8 mouse cellular contexts compared by ENCODE assay signal in the genomic region with DNA sequence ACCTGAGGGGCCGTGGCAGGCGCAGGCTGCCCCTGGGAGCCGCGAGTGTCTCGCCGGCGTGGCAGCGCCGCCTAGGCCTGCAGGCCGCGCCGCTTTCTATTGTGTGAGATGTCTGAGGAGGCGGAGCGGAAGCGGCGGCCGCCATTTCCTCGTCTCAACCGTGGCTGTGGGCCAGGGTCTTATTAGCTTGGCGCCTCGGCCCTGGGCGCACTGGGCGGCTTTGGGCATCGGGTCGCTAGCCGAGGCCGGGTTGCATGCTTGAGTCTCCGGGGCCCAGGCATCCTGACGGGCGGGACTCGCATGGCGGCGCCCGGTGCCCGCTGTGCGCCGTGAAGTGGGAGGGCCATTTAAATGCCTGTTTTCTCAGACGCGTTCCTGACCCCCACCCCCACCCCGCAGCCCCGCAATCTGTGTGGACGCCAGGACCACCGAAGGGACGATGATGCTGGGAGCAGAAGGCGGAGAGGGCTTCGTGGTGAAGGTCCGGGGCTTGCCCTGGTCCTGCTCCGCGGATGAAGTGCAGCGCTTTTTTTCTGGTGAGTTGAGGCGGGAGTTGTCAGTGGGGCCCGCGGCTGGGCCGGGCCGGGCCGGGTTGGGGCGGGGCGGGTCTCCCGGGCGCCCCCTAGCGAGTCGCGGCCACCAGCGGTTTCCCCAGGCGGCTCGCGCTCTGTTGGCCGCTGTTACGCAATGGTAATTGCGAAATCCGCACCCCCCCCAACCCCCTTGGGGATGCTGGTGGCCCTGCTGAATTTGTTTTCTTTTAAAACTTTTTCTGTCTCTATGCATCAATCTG. TPM values are rescaled to one million over a fixed set of nuclear protein-coding genes. Genes with fewer than 3 reads are reported as not detected.
DNase-seq lines count a peak whose midpoint lies in the region; ATAC-seq and TF ChIP-seq lines count a peak whose summit lies in the region.

No protein-coding gene starts in this region.

- H3K4me1 ChIP-seq in E14TG2a.4 (replicated peaks; ENCODE audit: low read depth, low read length), result peaks cover 40% of the 10 kb centered on the region
- H3K4me1 ChIP-seq in forebrain, embryonic 13.5 days, result peaks cover 32% of the 10 kb centered on the region
- peaks cover 19% of the 10 kb centered on the region for H3K4me1 ChIP-seq in liver, postnatal 0 days (ENCODE audit: insufficient read depth)
- peaks cover 40% of the 10 kb centered on the region for H3K4me1 ChIP-seq in neural tube, embryonic 13.5 days (replicated peaks)
- H3K4me1 ChIP-seq in testis, adult 2 months (ENCODE audit: control insufficient read depth, insufficient read depth, low read length), result peaks cover 3% of the 10 kb centered on the region

- WGBS in forebrain, embryonic 13.5 days, result under 1% methylated on average over 71 of the region's 71 CpGs
- WGBS in large intestine, adult 2 months, result 2% methylated on average over 65 of the region's 71 CpGs
- WGBS in liver, postnatal 0 days (ENCODE audit: insufficient replicate concordance), result under 1% methylated on average over 60 of the region's 71 CpGs
- under 1% methylated on average over 64 of the region's 71 CpGs for WGBS in neural tube, embryonic 13.5 days

- peak; percentile 92 for DNase-seq in heart, postnatal 10 days
- peak; percentile 52 for DNase-seq in large intestine, adult 2 months (ENCODE audit: low read depth, low spot score)
- peak; percentile 94 for DNase-seq in liver, postnatal 0 days

- TF ChIP-seq EP300 in liver, postnatal 0 days (IDR thresholded peaks at IDR 0.05; ENCODE audit: low read depth), result no peak

- peak overlapping the region; percentile 98 for H3K4me3 ChIP-seq in E14TG2a.4 (replicated peaks; ENCODE audit: low read length)
- peak overlapping the region; percentile 96 for H3K4me3 ChIP-seq in forebrain, embryonic 13.5 days
- H3K4me3 ChIP-seq in liver, postnatal 0 days (ENCODE audit: low read depth, low read length), result peak overlapping the region; percentile 72
- peak overlapping the region; percentile 97 for H3K4me3 ChIP-seq in neural tube, embryonic 13.5 days
- H3K4me3 ChIP-seq in testis, adult 2 months (ENCODE audit: control insufficient read depth, low read depth, low read length), result peak overlapping the region; percentile 98

- no peaks in the 10 kb centered on the region for H3K9me3 ChIP-seq in E14TG2a.4 (ENCODE audit: low read length)
- H3K9me3 ChIP-seq in forebrain, embryonic 13.5 days (replicated peaks), result no peaks in the 10 kb centered on the region
- H3K9me3 ChIP-seq in liver, postnatal 0 days (ENCODE audit: low read length), result no peaks in the 10 kb centered on the region
- no peaks in the 10 kb centered on the region for H3K9me3 ChIP-seq in neural tube, embryonic 13.5 days

- peak overlapping the region; percentile 99 for H3K9ac ChIP-seq in forebrain, embryonic 13.5 days
- peak overlapping the region; percentile 86 for H3K9ac ChIP-seq in liver, postnatal 0 days (replicated peaks)
- peak overlapping the region; percentile 99 for H3K9ac ChIP-seq in neural tube, embryonic 13.5 days

- TF ChIP-seq CTCF in E14TG2a.4 (conservative IDR thresholded peaks at IDR 0.05; ENCODE audit: low read length), result no peak
- peak; percentile 71 for TF ChIP-seq CTCF in liver, postnatal 0 days (IDR thresholded peaks at IDR 0.05; ENCODE audit: low read depth)
- peak; percentile 43 for TF ChIP-seq CTCF in testis, adult 2 months (IDR thresholded peaks at IDR 0.05; ENCODE audit: control insufficient read depth, insufficient read depth, insufficient replicate concordance, low read depth, low read length)

- H3K27ac ChIP-seq in forebrain, embryonic 13.5 days, result peak overlapping the region; percentile 100
- H3K27ac ChIP-seq in liver, postnatal 0 days (ENCODE audit: low read depth), result peak overlapping the region; percentile 100
- H3K27ac ChIP-seq in neural tube, embryonic 13.5 days (replicated peaks), result peak overlapping the region; percentile 99
- peak overlapping the region; percentile 99 for H3K27ac ChIP-seq in testis, adult 2 months (ENCODE audit: control insufficient read depth, insufficient read depth, low read depth, low read length)

- TF ChIP-seq POLR2A in testis, adult 2 months (IDR thresholded peaks at IDR 0.05; ENCODE audit: control insufficient read depth, low read depth, low read length), result peak; percentile 43

- H3K36me3 ChIP-seq in E14TG2a.4 (ENCODE audit: insufficient read depth, low read length), result peaks cover 41% of the 10 kb centered on the region
- H3K36me3 ChIP-seq in forebrain, embryonic 13.5 days (ENCODE audit: poor library complexity, severe bottlenecking), result peaks cover 29% of the 10 kb centered on the region
- peaks cover 29% of the 10 kb centered on the region for H3K36me3 ChIP-seq in liver, postnatal 0 days (replicated peaks; ENCODE audit: insufficient read depth, low read length)
- H3K36me3 ChIP-seq in neural tube, embryonic 13.5 days, result peaks cover 22% of the 10 kb centered on the region
- peaks cover 7% of the 10 kb centered on the region for H3K36me3 ChIP-seq in testis, adult 2 months (ENCODE audit: control insufficient read depth, insufficient read depth, low read length)

- ATAC-seq in cerebellum, adult (ENCODE audit: insufficient number of reproducible peaks, low FRiP score, low TSS enrichment), result peak; percentile 42
- peak; percentile 82 for ATAC-seq in forebrain, embryonic 13.5 days
- ATAC-seq in liver, postnatal 0 days, result peak; percentile 73
- peak; percentile 86 for ATAC-seq in neural tube, embryonic 13.5 days (ENCODE audit: low read depth)

- H3K27me3 ChIP-seq in E14TG2a.4 (ENCODE audit: insufficient read depth, low read length), result peaks cover 21% of the 10 kb centered on the region
- no peaks in the 10 kb centered on the region for H3K27me3 ChIP-seq in forebrain, embryonic 13.5 days
- H3K27me3 ChIP-seq in liver, postnatal 0 days (ENCODE audit: insufficient read depth, low read length), result no peaks in the 10 kb centered on the region
- no peaks in the 10 kb centered on the region for H3K27me3 ChIP-seq in neural tube, embryonic 13.5 days
- no peaks in the 10 kb centered on the region for H3K27me3 ChIP-seq in testis, adult 2 months (ENCODE audit: control insufficient read depth, insufficient read depth, low read length)

- H3K4me2 ChIP-seq in forebrain, embryonic 13.5 days, result peak overlapping the region; percentile 81
- peak overlapping the region; percentile 95 for H3K4me2 ChIP-seq in liver, postnatal 0 days (ENCODE audit: low read depth, low read length)
- H3K4me2 ChIP-seq in neural tube, embryonic 13.5 days, result peak overlapping the region; percentile 97

- intact Hi-C loops in heart, postnatal 10 days (cut with DNase I), result loop anchor here (5.0 kb wide), 2 partner anchors 54 to 86 kb away; partner anchors contain the start of genes Maml1 and Rufy1

RNA-seq across cellular contexts. Expression of gene Hnrnph1, which starts 1.3 kb away (rescaled TPM):
- 721 and 763 TPM in 2 replicates for polyA plus RNA-seq in forebrain, embryonic 13.5 days (2015; fragmentation: Nextera tagmentation; extraction: Ambion mirVana)
- 100 to 1,000 TPM; 154 to 182 TPM for total RNA-seq in heart, postnatal 10 days (2021)
- 43.2 and 51.7 TPM in 2 replicates for polyA plus RNA-seq in large intestine, adult 2 months (2012; rRNA removed)
- polyA plus RNA-seq in liver, postnatal 0 days (2015; fragmentation: Nextera tagmentation; extraction: Ambion mirVana), result 70.1 and 71.1 TPM in 2 replicates
- polyA plus RNA-seq in neural tube, embryonic 13.5 days (2015; fragmentation: Nextera tagmentation; extraction: Ambion mirVana), result 482 and 577 TPM in 2 replicates
- 112 and 154 TPM in 2 replicates for polyA plus RNA-seq in testis, adult 2 months (2012; rRNA removed)

RNA-seq across cellular contexts. Expression of gene Cby3, which starts 23.8 kb away (rescaled TPM):
- polyA plus RNA-seq in forebrain, embryonic 13.5 days (2015; fragmentation: Nextera tagmentation; extraction: Ambion mirVana), result 0.25 and 1.1 TPM in 2 replicates
- total RNA-seq in heart, postnatal 10 days (2021), result not detected
- polyA plus RNA-seq in large intestine, adult 2 months (2012; rRNA removed), result 0.17 and 0.30 TPM in 2 replicates
- polyA plus RNA-seq in liver, postnatal 0 days (2015; fragmentation: Nextera tagmentation; extraction: Ambion mirVana), result 0.21 TPM in 1 of 2 replicates, not detected in the other
- polyA plus RNA-seq in neural tube, embryonic 13.5 days (2015; fragmentation: Nextera tagmentation; extraction: Ambion mirVana), result 0.78 and 1.2 TPM in 2 replicates
- 112 and 129 TPM in 2 replicates for polyA plus RNA-seq in testis, adult 2 months (2012; rRNA removed)

RNA-seq across cellular contexts. Expression of gene Canx, which starts 52.6 kb away (rescaled TPM):
- 243 and 261 TPM in 2 replicates for polyA plus RNA-seq in forebrain, embryonic 13.5 days (2015; fragmentation: Nextera tagmentation; extraction: Ambion mirVana)
- 100 to 1,000 TPM; 270 to 302 TPM for total RNA-seq in heart, postnatal 10 days (2021)
- polyA plus RNA-seq in large intestine, adult 2 months (2012; rRNA removed), result 105 and 112 TPM in 2 replicates
- polyA plus RNA-seq in liver, postnatal 0 days (2015; fragmentation: Nextera tagmentation; extraction: Ambion mirVana), result 125 and 130 TPM in 2 replicates
- 275 and 302 TPM in 2 replicates for polyA plus RNA-seq in neural tube, embryonic 13.5 days (2015; fragmentation: Nextera tagmentation; extraction: Ambion mirVana)
- 41.5 and 58.3 TPM in 2 replicates for polyA plus RNA-seq in testis, adult 2 months (2012; rRNA removed)

RNA-seq across cellular contexts. Expression of gene Rufy1, which starts 52.8 kb away (rescaled TPM):
- 26.1 and 28.0 TPM in 2 replicates for polyA plus RNA-seq in forebrain, embryonic 13.5 days (2015; fragmentation: Nextera tagmentation; extraction: Ambion mirVana)
- total RNA-seq in heart, postnatal 10 days (2021), result 10 to 100 TPM; 25.8 to 33.1 TPM
- 13.9 and 14.2 TPM in 2 replicates for polyA plus RNA-seq in large intestine, adult 2 months (2012; rRNA removed)
- 7.1 and 7.9 TPM in 2 replicates for polyA plus RNA-seq in liver, postnatal 0 days (2015; fragmentation: Nextera tagmentation; extraction: Ambion mirVana)
- polyA plus RNA-seq in neural tube, embryonic 13.5 days (2015; fragmentation: Nextera tagmentation; extraction: Ambion mirVana), result 26.5 and 28.4 TPM in 2 replicates
- polyA plus RNA-seq in testis, adult 2 months (2012; rRNA removed), result 5.7 and 6.4 TPM in 2 replicates

Comparison
In these comparisons a context has a peak if more than half of its experiments do, and no peak if none do; other contexts are left out.
1. Peak in every context shown above with its lines: DNase-seq, ATAC-seq, H3K4me3 ChIP-seq and H3K27ac ChIP-seq.
2. RNA of gene Cby3, which starts 23.8 kb away (polyA plus RNA-seq): 112 to 129 TPM in testis, adult 2 months; 0.78 to 1.2 TPM in neural tube, embryonic 13.5 days, 0.25 to 1.1 TPM in forebrain, embryonic 13.5 days, 0.21 TPM in liver, postnatal 0 days and 0.17 to 0.30 TPM in large intestine, adult 2 months; every median in the first group is over 10 times any median in the second.